Mouse (Mus musculus): ENCODE results near the gene Xylt2.
"Not testable (repeated sequence)": the region's sequence is repeated elsewhere in the genome, so short reads cannot be mapped to it uniquely, and the experiment has no call there.

Gene Xylt2

GRCm38 (mm10) chr11:94676754-94677606 is at the start of gene Xylt2:
Gene Xylt2 (minus strand): TSS chr11:94677515.
- DNase-seq, result peak; percentile 92

- DNase-seq, result no peak
Observed at GRCm38 (mm10) chr11:94719216-94719615, 41.9 kb upstream of the Xylt2 start.

DNA sequence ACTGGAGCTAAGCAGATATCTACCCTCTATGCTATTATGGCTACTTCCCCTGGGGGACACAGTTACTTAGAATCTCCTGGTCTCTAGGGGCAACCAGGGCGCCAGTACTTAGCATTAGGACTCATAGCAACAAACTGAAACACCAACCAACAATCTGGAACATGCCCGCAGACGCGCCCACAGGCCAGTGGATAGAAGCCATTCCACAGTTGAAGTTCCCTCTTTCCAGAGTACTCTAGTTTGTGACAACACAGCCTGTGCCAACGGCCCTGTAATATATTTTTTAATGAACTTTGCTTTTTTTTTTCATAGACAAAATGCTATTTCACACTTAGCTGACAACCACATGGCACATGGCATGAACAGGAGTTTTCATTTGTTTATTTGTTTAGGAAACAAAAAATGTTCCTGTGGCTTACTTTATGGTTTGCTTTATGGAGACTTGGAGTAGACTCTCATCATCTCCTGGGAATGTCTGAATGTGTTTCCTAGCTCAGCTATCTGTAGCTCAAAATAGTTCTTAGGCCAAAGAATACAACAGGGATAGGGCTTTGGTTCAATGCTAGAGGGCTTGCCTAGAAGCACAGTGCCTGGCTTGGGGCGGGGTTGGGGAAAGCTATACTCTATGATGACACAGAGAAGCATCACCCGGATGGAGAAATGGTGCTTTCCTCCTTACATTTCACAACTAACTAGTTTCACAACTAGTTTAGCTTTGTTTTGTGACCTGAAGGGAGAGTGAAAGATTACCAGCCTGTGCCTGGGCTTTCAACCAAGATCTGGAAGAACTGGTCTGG is 41.0 kb upstream of the Xylt2 start:
- DNase-seq, result no peak

DNA sequence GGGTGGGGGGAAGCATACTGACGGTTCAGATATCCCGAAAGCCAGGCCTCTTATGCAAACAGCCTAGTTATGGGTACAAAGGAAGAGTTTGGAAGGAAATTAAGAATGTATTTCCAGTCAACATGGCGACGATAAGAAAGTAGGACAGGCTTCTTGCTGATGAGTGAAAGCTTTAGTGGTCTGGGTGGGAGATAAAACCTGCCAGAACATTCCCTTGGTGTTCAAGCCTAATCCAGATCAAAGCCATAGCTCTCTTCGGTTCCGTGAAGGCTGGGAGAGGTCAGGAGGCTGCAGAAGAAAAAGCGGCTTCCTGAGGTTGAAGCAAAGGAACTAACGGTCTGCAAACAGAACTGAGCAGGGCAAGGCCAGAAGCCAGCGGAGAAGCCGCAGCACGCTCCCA is 39.9 kb upstream of the Xylt2 start:
- no peak for DNase-seq

DNA sequence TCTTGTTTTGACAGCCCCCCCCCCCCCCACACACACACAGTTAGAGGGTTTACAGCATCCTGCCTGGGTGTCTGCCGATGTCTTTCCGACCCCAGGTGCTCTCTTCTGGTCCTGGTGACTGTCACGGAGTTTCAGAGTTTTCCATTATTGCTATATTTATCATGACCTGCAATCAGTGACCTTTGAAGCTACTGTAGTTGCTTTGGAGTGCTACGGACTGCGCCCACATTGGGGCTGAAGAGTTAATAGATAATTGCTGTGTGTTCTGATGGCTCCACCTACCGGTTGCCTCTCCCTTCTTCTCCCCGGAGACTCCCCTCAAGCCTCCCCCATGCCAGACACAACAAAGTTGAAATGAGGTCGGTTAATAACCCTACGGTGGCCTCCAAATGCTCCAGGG is 39.4 kb upstream of the Xylt2 start:
- no peak for DNase-seq

- DNase-seq, result no peak
Observed at GRCm38 (mm10) chr11:94715622-94716021, 38.3 kb upstream of the Xylt2 start.

- no peak for DNase-seq
Observed at GRCm38 (mm10) chr11:94713246-94713860, 36.0 kb upstream of the Xylt2 start.

DNA sequence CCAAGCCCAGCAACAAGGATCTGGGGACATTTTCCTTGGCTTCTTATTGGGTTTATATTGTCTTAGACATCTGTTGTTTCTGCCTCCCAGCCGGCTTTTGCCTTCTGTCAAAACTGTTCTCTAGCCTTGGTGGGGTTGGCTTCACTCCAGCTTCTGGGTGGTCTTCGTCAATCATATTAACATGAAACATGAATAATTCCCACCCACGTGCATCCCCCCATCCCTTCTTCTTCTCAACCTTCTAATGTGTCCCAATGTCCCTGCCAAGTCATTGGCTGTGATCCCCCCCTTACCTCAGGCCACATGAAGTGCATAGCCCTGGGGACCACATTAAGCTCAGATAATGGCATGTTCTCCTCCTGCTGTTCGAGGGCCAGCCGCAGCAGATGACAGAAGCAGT is 27.2 kb upstream of the Xylt2 start, which contains the start of gene Gm11541:
Gene Gm11541, minus strand, starts transcription at position 28 of the 400 bp plus-strand sequence.
- no peak for DNase-seq

GRCm38 (mm10) chr11:94704020-94704419 is 26.7 kb upstream of the Xylt2 start:
- DNase-seq, result no peak

DNA sequence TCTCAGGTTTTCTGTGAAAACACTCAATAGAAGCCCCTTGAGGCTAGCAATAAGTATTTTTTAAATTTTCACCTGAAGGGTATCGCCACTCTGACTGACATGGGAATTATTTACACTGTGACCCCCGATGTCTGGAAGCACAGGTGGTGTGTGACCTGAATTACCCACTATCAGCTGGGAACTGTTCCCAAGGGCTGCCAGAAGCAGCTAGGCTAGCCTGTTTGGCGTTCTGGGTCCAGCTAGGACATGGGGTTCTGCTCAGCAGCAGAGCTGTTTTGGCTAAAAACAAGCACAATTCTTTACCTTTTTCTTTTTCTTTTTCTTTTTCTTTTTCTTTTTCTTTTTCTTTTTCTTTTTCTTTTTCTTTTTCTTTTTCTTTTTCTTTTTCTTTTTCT is 24.9 kb upstream of the Xylt2 start:
- DNase-seq, result no peak

DNA sequence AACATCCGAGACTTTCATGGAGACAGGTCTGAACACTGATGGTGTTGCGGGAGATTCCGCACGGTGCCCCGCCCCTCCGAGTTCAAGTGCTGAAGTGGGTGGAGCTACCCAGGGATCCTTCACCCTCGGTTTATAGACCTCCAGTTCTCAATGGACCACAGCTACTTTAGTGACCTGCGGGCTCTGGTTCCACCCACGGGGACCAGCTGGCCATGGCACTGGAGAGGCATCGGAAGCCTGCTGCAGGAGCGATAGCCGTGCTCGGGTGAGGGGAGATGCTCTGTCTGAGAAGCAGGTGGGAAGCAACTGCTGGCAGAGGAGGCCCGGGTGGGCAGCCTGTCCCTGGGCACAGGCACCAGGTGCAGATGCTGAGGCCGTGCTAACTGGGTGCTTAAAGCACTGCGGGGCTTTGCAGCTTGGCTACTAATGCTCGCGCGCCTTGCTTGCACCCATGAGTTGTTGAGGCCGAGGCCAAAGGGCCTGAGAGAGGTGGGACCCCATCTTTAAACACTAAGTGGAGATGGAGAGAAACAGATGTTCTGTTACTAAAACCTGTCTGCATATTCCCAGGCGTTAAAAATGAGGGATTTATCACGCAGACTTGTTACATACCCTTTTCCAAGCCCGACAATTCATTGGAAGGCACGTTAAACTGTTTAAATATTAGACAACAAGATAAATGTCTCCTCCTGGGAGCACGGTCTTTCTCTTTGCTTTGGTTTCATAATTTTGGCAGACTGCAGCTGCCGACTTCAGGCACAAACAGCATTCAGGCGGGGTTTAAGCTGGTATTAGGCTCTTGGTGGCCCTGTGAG is 24.3 kb upstream of the Xylt2 start:
- DNase-seq, result no peak

DNA sequence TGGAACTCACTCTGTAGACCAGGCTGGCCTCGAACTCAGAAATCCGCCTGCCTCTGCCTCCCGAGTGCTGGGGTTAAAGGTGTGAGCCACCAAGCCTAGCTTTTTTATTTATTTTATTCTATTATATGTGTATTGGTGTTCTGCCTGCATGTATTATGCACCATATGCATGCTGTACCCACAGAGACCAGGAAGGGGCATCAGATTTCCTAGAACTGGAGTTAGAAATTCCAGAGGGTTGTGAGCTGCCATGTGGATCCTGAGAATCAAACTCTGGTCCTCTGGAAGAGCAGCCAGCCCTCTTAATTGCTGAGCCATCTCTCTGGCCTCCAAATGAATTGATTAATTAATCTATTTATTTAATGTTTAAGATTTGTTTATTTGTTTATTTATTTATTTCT is 22.1 kb upstream of the Xylt2 start:
- DNase-seq, result no peak

GRCm38 (mm10) chr11:94697703-94698464 is 20.6 kb upstream of the Xylt2 start:
- no peak for DNase-seq

DNA sequence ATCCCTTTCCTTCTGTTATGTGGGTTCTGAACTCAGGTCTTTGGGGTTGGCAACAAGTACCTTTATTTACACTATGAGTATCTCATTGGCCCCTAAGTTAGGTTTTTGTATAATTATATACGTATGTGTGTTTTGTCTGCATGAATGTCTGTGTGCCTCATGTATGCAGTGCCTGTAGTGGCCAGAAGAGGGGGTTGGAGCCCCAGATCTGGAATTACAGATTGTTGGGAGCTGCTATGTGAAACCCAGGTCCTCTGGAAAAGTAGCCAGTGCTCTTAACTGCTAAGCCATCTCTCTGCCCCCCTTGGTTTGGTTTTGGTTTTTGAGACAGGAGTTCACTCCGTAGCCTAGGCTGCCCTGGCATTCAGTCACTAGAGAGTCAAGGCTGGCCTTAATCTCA is 19.8 kb upstream of the Xylt2 start:
- no peak for DNase-seq

- no peak for DNase-seq
Observed at GRCm38 (mm10) chr11:94695508-94695907, 18.2 kb upstream of the Xylt2 start.

DNA sequence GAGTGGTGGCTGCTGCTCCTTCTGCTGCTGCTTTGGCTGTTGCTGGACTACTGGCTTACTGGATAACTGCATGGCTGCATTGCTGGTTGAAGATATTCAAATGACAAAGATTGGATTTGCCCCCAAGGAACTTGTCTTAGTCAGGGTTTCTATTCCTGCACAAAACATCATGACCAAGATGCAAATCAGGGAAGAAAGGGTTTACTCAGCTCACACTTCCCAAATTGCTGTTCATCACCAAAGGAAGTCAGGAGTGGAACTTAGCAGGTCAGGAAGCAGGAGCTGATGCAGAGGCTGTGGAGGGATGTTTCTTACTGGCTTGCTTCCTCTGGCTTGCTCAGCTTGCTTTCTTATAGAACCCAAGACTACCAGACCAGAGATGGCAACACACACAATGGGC is 15.2 kb upstream of the Xylt2 start:
- not testable (repeated sequence) for DNase-seq

DNA sequence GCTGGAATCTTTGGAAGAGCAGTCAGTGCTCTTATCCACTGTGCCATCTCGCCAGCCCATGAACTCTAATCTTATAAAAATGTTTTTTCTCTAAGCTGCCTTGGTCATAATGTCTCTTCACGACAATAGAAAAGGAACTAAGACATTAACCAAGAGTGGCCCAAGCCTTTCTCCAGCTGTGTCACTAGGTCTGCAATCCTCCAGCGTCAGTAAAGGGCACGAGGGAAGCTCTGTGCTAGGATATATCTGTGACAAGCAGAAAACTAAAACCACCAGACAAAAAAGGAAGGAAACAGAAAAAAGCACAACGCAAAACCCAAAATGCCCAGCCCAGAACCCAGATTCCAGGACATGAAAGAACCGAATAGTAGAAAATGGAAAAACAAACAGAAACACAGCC is 9.9 kb upstream of the Xylt2 start:
- no peak for DNase-seq

GRCm38 (mm10) chr11:94682427-94682826 is 5.1 kb upstream of the Xylt2 start:
- DNase-seq, result no peak

- no peak for DNase-seq
Observed at GRCm38 (mm10) chr11:94681640-94682039, 4.3 kb upstream of the Xylt2 start.

- DNase-seq, result no peak
Observed at GRCm38 (mm10) chr11:94680639-94681038, 3.3 kb upstream of the Xylt2 start.

DNA sequence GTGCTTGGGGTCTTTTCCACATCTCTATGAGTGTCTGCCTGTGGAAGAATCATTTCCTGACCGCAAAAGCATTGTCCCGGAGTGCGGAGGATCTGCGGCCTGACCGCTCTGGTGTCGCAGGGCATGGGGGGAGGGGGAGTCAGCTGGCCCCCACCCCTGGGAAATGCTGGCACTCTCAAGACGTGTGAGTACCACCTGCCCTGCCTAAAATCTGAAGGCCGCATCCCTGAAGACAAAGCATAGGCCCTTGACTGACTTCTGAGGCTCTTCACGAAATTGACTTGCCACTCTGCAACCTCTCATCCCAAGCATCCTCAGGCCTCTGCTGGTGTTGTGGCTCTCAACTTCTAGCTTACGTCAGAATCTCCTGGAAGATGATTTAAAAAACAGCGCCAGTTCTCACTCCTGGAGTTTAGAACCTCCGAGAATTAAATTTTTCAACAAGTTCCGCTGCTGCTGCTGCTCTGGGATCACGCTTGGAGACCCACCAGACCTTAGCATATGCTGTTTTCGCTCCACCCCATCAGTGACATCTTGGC is 361 bp upstream of the Xylt2 start:
- DNase-seq, result no peak

DNA sequence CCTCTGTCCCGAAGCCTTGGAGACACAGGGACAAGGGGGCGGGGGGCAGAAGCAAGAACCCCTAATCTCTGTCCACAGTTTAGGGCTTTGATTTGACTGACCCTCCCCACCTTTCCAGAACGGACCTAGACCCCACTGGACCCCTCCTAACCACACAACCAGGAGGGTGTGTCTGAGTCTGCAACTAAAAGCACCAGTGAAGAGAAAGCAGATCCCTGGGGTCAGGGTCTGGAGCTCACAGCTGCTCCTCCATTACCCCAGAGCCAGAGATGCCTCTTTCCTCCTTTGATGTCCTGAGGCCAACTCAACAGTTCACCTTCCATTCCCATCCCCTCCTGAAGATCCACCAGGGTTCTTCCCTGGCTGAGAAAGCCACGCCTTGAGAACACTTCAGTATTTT is 1.0 kb downstream of the Xylt2 start:
- DNase-seq, result no peak

Data from layer of hippocampus, adult 9-11 months (tissue).